Mouse (Mus musculus): ENCODE measurements around the gene Gm9913. TPM values are rescaled to one million over a fixed set of nuclear protein-coding genes. Genes with fewer than 3 reads are reported as not detected.

Gm9913 gene
- polyA plus RNA-seq, 1 experiment from 2014 or later, result 0.36 TPM

DNA sequence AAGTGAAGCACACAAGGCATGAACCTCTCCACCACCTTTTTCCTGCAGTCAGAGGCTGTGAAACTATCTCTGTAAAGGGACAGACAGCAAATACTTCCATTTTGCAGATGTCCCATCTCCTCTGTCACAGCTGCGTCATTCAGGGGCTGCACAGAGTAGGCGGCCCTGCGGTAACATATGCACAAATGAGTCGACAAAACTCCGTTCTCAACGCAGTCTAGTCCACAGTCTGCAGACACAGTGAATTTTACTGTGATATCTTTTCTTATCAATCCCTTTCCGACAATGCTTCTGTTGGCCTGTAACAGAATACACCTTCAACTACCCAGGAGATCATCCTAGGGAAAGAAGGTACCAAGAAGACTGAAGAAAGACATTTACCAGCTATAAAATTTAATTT is 6.7 kb upstream of the Gm9913 start:
- no peak for ATAC-seq (ENCODE audit: insufficient number of reproducible peaks, insufficient read depth, low FRiP score, low read depth)
- Histone ChIP-seq H3K36me3 (ENCODE audit: control insufficient read depth, insufficient read depth, low read length) (peaks cover 16% of the 10 kb centered on the region), H3K27me3 (ENCODE audit: control insufficient read depth, insufficient read depth, low read length) (no peaks in the 10 kb centered on the region), H3K4me2 (ENCODE audit: low read length) (no peak overlapping the region), H3K9ac (ENCODE audit: low read length) (no peak overlapping the region), H3K4me3 (ENCODE audit: control insufficient read depth in 1 of 2, insufficient read depth in 1 of 2, low read depth in 1 of 2, low read length in 2 of 2) (no peak overlapping the region), H3K27ac (replicated peaks in 1 of 2; ENCODE audit: control insufficient read depth in 1 of 2, insufficient read depth in 1 of 2, low read depth in 2 of 2, low read length in 2 of 2) (no peak overlapping the region), H3K4me1 (ENCODE audit: control insufficient read depth in 2 of 2, insufficient read depth in 2 of 2, low read length in 2 of 2) (peaks cover 5 to 6% of the 10 kb centered on the region in 2 experiments; a peak in 3 of 4 replicates), H3K9me3 (ENCODE audit: control insufficient read depth, low read length) (0 out of 2 replicates have a peak, but pooled peaks cover 3% of the 10 kb centered on the region)
- 69% methylated on average over 7 of the region's 7 CpGs for WGBS

DNA sequence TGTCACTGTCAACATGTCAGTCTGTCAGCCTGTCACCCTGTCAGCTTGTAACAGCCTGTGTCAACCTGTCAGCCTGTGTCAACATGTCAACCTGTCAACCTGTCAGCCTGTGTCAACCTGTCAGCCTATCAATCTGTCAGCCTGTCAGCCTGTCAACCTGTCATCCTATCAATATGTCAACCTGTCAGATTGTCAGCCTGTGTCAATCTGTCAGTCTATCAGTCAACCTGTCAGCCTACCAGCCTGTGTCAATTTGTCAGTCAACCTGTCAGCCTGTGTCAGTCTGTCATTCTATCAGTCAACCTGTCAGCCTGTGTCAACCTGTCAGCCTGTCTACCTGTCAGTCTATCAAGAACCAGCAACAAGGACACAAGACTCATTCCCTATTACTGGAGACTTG is 3.4 kb upstream of the Gm9913 start:
- no peak for ATAC-seq (ENCODE audit: insufficient number of reproducible peaks, insufficient read depth, low FRiP score, low read depth)
- peaks cover 2 to 5% of the 10 kb centered on the region in 2 experiments; a peak in 2 of 4 replicates for H3K4me1 ChIP-seq (ENCODE audit: control insufficient read depth in 2 of 2, insufficient read depth in 2 of 2, low read length in 2 of 2)
- no peak overlapping the region for H3K27ac ChIP-seq (replicated peaks in 1 of 2; ENCODE audit: control insufficient read depth in 1 of 2, insufficient read depth in 1 of 2, low read depth in 2 of 2, low read length in 2 of 2)
- H3K9me3 ChIP-seq (ENCODE audit: control insufficient read depth, low read length), result 0 out of 2 replicates have a peak, but pooled peaks cover 3% of the 10 kb centered on the region
- no peak overlapping the region for H3K9ac ChIP-seq (ENCODE audit: low read length)
- H3K27me3 ChIP-seq (ENCODE audit: control insufficient read depth, insufficient read depth, low read length), result no peaks in the 10 kb centered on the region
- peaks cover 16% of the 10 kb centered on the region for H3K36me3 ChIP-seq (ENCODE audit: control insufficient read depth, insufficient read depth, low read length)
- H3K4me2 ChIP-seq (ENCODE audit: low read length), result no peak overlapping the region
- H3K4me3 ChIP-seq (ENCODE audit: control insufficient read depth in 1 of 2, insufficient read depth in 1 of 2, low read depth in 1 of 2, low read length in 2 of 2), result no peak overlapping the region

- peak; percentile 72 for ATAC-seq (ENCODE audit: insufficient number of reproducible peaks, insufficient read depth, low FRiP score, low read depth)
- H3K27ac ChIP-seq (replicated peaks in 1 of 2; ENCODE audit: control insufficient read depth in 1 of 2, insufficient read depth in 1 of 2, low read depth in 2 of 2, low read length in 2 of 2), result peak overlapping the region; percentile 88 to 89
- 0 out of 2 replicates have a peak, but pooled peaks cover 3% of the 10 kb centered on the region for H3K9me3 ChIP-seq (ENCODE audit: control insufficient read depth, low read length)
- H3K27me3 ChIP-seq (ENCODE audit: control insufficient read depth, insufficient read depth, low read length), result 0 out of 2 replicates have a peak, but pooled peaks cover 5% of the 10 kb centered on the region
- H3K4me1 ChIP-seq (ENCODE audit: control insufficient read depth in 2 of 2, insufficient read depth in 2 of 2, low read length in 2 of 2), result peaks cover 5 to 6% of the 10 kb centered on the region in 2 experiments
- peak overlapping the region; percentile 95 for H3K4me2 ChIP-seq (ENCODE audit: low read length)
- 0% methylated on average over 48 of the region's 48 CpGs for WGBS
- peaks cover 6% of the 10 kb centered on the region; the same call in 1 of the 2 replicates for H3K36me3 ChIP-seq (ENCODE audit: control insufficient read depth, insufficient read depth, low read length)
- peak overlapping the region; percentile 67 to 83 for H3K4me3 ChIP-seq (ENCODE audit: control insufficient read depth in 1 of 2, insufficient read depth in 1 of 2, low read depth in 1 of 2, low read length in 2 of 2)
- peak overlapping the region; percentile 73 for H3K9ac ChIP-seq (ENCODE audit: low read length)
These were observed 942 bp downstream of the Gm9913 start for GRCm38 (mm10) chr2:125505746-125506315.

- H3K36me3 ChIP-seq (ENCODE audit: control insufficient read depth, insufficient read depth, low read length), result peaks cover 6% of the 10 kb centered on the region; the same call in 1 of the 2 replicates
These were observed 1.6 kb downstream of the Gm9913 start for GRCm38 (mm10) chr2:125506316-125507054.

GRCm38 (mm10) chr2:125507893-125508292 is 3.0 kb downstream of the Gm9913 start, which contains the start of gene Fbn1:
Gene Fbn1, minus strand, starts transcription at chr2:125507993.
- WGBS, result 81% methylated on average over 4 of the region's 4 CpGs
- peak within 1 kb of the TSS; percentile 95 for H3K4me2 ChIP-seq (ENCODE audit: low read length)
- peaks cover 3% of the 10 kb centered on the region; the same call in 1 of the 2 replicates for H3K36me3 ChIP-seq (ENCODE audit: control insufficient read depth, insufficient read depth, low read length)
- H3K4me3 ChIP-seq (ENCODE audit: control insufficient read depth in 1 of 2, insufficient read depth in 1 of 2, low read depth in 1 of 2, low read length in 2 of 2), result peak within 1 kb of the TSS; percentile 67 to 83
- H3K9ac ChIP-seq (ENCODE audit: low read length), result peak within 1 kb of the TSS; percentile 73
- no peaks in the 10 kb centered on the region for H3K9me3 ChIP-seq (ENCODE audit: control insufficient read depth, low read length)
- 0 out of 2 replicates have a peak, but pooled peaks cover 5% of the 10 kb centered on the region for H3K27me3 ChIP-seq (ENCODE audit: control insufficient read depth, insufficient read depth, low read length)
- peaks cover 5 to 6% of the 10 kb centered on the region in 2 experiments for H3K4me1 ChIP-seq (ENCODE audit: control insufficient read depth in 2 of 2, insufficient read depth in 2 of 2, low read length in 2 of 2)
- ATAC-seq (ENCODE audit: insufficient number of reproducible peaks, insufficient read depth, low FRiP score, low read depth), result no peak
- peak within 1 kb of the TSS; percentile 73 to 89 for H3K27ac ChIP-seq (replicated peaks in 1 of 2; ENCODE audit: control insufficient read depth in 1 of 2, insufficient read depth in 1 of 2, low read depth in 2 of 2, low read length in 2 of 2)

More at GRCm38 (mm10) chr2:125506316-125507054, 1.6 kb downstream of the Gm9913 start:
- Histone ChIP-seq H3K4me3 (ENCODE audit: control insufficient read depth in 1 of 2, insufficient read depth in 1 of 2, low read depth in 1 of 2, low read length in 2 of 2) (peak overlapping the region; percentile 67 to 83), H3K9ac (ENCODE audit: low read length) (peak overlapping the region; percentile 73), H3K9me3 (ENCODE audit: control insufficient read depth, low read length) (0 out of 2 replicates have a peak, but pooled peaks cover 2% of the 10 kb centered on the region), H3K4me1 (ENCODE audit: control insufficient read depth in 2 of 2, insufficient read depth in 2 of 2, low read length in 2 of 2) (peaks cover 5 to 6% of the 10 kb centered on the region in 2 experiments), H3K27ac (replicated peaks in 1 of 2; ENCODE audit: control insufficient read depth in 1 of 2, insufficient read depth in 1 of 2, low read depth in 2 of 2, low read length in 2 of 2) (peak overlapping the region; percentile 88 to 89), H3K27me3 (ENCODE audit: control insufficient read depth, insufficient read depth, low read length) (0 out of 2 replicates have a peak, but pooled peaks cover 5% of the 10 kb centered on the region), H3K4me2 (ENCODE audit: low read length) (peak overlapping the region; percentile 95)
- peak; percentile 88 for ATAC-seq (ENCODE audit: insufficient number of reproducible peaks, insufficient read depth, low FRiP score, low read depth)
- 2% methylated on average over 36 of the region's 37 CpGs for WGBS

DNA sequence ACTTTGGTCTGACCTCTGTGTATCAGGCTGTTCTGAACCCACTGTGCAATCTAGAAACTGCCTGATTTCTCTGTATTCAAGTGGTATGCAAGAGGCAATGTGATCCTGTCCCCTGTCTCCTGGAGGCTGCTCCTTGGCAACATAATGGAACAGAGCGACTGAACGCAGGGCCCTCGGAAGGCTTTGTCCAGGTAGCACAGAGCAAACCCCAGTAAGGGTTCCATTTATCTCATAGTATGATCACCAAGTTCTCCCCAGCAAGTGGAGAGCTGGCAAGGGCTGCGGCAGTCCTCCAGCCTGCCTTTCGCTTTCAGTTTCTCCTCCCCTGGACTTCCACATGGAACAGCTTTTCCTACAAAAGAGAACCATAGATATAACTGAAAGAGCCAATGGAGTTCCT is 3.5 kb downstream of the Gm9913 start:
- H3K27ac ChIP-seq (replicated peaks in 1 of 2; ENCODE audit: control insufficient read depth in 1 of 2, insufficient read depth in 1 of 2, low read depth in 2 of 2, low read length in 2 of 2), result no peak overlapping the region
- 85% methylated on average over 5 of the region's 5 CpGs for WGBS
- no peak for ATAC-seq (ENCODE audit: insufficient number of reproducible peaks, insufficient read depth, low FRiP score, low read depth)

GRCm38 (mm10) chr2:125510752-125511151 is 5.9 kb downstream of the Gm9913 start:
- H3K9ac ChIP-seq (ENCODE audit: low read length), result no peak overlapping the region
- 0 out of 2 replicates have a peak, but pooled peaks cover 5% of the 10 kb centered on the region for H3K27me3 ChIP-seq (ENCODE audit: control insufficient read depth, insufficient read depth, low read length)
- no peak overlapping the region for H3K4me2 ChIP-seq (ENCODE audit: low read length)
- 74% methylated on average over 2 of the region's 2 CpGs for WGBS
- peaks cover 7 to 9% of the 10 kb centered on the region in 2 experiments for H3K4me1 ChIP-seq (ENCODE audit: control insufficient read depth in 2 of 2, insufficient read depth in 2 of 2, low read length in 2 of 2)
- no peaks in the 10 kb centered on the region for H3K9me3 ChIP-seq (ENCODE audit: control insufficient read depth, low read length)
- H3K27ac ChIP-seq (replicated peaks in 1 of 2; ENCODE audit: control insufficient read depth in 1 of 2, insufficient read depth in 1 of 2, low read depth in 2 of 2, low read length in 2 of 2), result no peak overlapping the region
- no peaks in the 10 kb centered on the region for H3K36me3 ChIP-seq (ENCODE audit: control insufficient read depth, insufficient read depth, low read length)
- no peak for ATAC-seq (ENCODE audit: insufficient number of reproducible peaks, insufficient read depth, low FRiP score, low read depth)
- no peak overlapping the region for H3K4me3 ChIP-seq (ENCODE audit: control insufficient read depth in 1 of 2, insufficient read depth in 1 of 2, low read depth in 1 of 2, low read length in 2 of 2)

More for the DNA sequence above, 3.5 kb downstream of the Gm9913 start:
- Histone ChIP-seq H3K4me2 (ENCODE audit: low read length) (no peak overlapping the region), H3K4me3 (ENCODE audit: control insufficient read depth in 1 of 2, insufficient read depth in 1 of 2, low read depth in 1 of 2, low read length in 2 of 2) (no peak overlapping the region), H3K9me3 (ENCODE audit: control insufficient read depth, low read length) (no peaks in the 10 kb centered on the region), H3K4me1 (ENCODE audit: control insufficient read depth in 2 of 2, insufficient read depth in 2 of 2, low read length in 2 of 2) (peaks cover 5 to 6% of the 10 kb centered on the region in 2 experiments), H3K9ac (ENCODE audit: low read length) (no peak overlapping the region), H3K27me3 (ENCODE audit: control insufficient read depth, insufficient read depth, low read length) (0 out of 2 replicates have a peak, but pooled peaks cover 5% of the 10 kb centered on the region), H3K36me3 (ENCODE audit: control insufficient read depth, insufficient read depth, low read length) (no peaks in the 10 kb centered on the region)
